Mouse (Mus musculus) kidney, adult 2 months (tissue): ENCODE measurements around the gene Tnip3.

Experiments
- CTCF ChIP-seq: fragments of 200-500 bp; conservative IDR thresholded peaks from 2 replicates; pipeline ENCODE4 v1.5.1; 2011; ENCODE audit warnings: low read depth, mild to moderate bottlenecking, control low read depth, low read length, moderate library complexity, mixed read lengths; ENCODE audit not compliant: insufficient read depth, insufficient read length
- POLR2A ChIP-seq: fragments of 200-500 bp; IDR thresholded peaks from one replicate; pipeline ENCODE4 v1.6.1; 2011; ENCODE audit warnings: low read depth, low read length, control low read depth

- TF ChIP-seq CTCF (no peak), POLR2A (no peak)
These were observed 13.0 kb downstream of the Tnip3 start for GRCm38 (mm10) chr6:65538022-65538652.
